Mouse (Mus musculus): Measurements from ENCODE around the gene Fam189a1.
A peak's percentile ranks its signal among the peaks of the same experiment; 100 is the strongest.

The Fam189a1 gene

GRCm38 (mm10) chr7:64785040-64785439, 371.3 kb downstream of the Fam189a1 start:
- no peak for DNase-seq

GRCm38 (mm10) chr7:64779501-64779900, 376.9 kb downstream of the Fam189a1 start:
- DNase-seq = no peak

GRCm38 (mm10) chr7:64776708-64777489, 379.5 kb downstream of the Fam189a1 start:
- DNase-seq = no peak

- DNase-seq = no peak
These were observed 382.9 kb downstream of the Fam189a1 start for GRCm38 (mm10) chr7:64773465-64773864.

- DNase-seq = no peak
These were observed 385.5 kb downstream of the Fam189a1 start for GRCm38 (mm10) chr7:64770779-64771390.

GRCm38 (mm10) chr7:64769768-64770167, 386.6 kb downstream of the Fam189a1 start:
- DNase-seq = no peak

GRCm38 (mm10) chr7:64765595-64765994, 390.8 kb downstream of the Fam189a1 start:
- DNase-seq = no peak

- no peak for DNase-seq
These were observed 401.2 kb downstream of the Fam189a1 start for GRCm38 (mm10) chr7:64755141-64755540.

GRCm38 (mm10) chr7:64754161-64754560, 402.2 kb downstream of the Fam189a1 start:
- no peak for DNase-seq

- DNase-seq = no peak
These were observed 402.7 kb downstream of the Fam189a1 start for GRCm38 (mm10) chr7:64753678-64754077.

GRCm38 (mm10) chr7:64752133-64752532, 404.2 kb downstream of the Fam189a1 start:
- no peak for DNase-seq

GRCm38 (mm10) chr7:64751465-64751864, 404.9 kb downstream of the Fam189a1 start:
- peak; percentile 48 for DNase-seq

GRCm38 (mm10) chr7:64743610-64744009, 412.8 kb downstream of the Fam189a1 start:
- DNase-seq = no peak

- DNase-seq = peak; percentile 72
These were observed 414.8 kb downstream of the Fam189a1 start for GRCm38 (mm10) chr7:64741333-64742307.

GRCm38 (mm10) chr7:64739131-64739530, 417.2 kb downstream of the Fam189a1 start:
- DNase-seq = no peak

GRCm38 (mm10) chr7:64729785-64730184, 426.6 kb downstream of the Fam189a1 start:
- peak; percentile 39 for DNase-seq

GRCm38 (mm10) chr7:64728816-64729215, 427.6 kb downstream of the Fam189a1 start:
- DNase-seq = no peak

GRCm38 (mm10) chr7:64728181-64728591, 428.2 kb downstream of the Fam189a1 start:
- no peak for DNase-seq

- no peak for DNase-seq
These were observed 430.2 kb downstream of the Fam189a1 start for GRCm38 (mm10) chr7:64725967-64726695.

- DNase-seq = no peak
These were observed 432.0 kb downstream of the Fam189a1 start for GRCm38 (mm10) chr7:64724409-64724808.

- no peak for DNase-seq
These were observed 433.1 kb downstream of the Fam189a1 start for GRCm38 (mm10) chr7:64723313-64723712.

GRCm38 (mm10) chr7:64716286-64716685, 440.1 kb downstream of the Fam189a1 start:
- no peak for DNase-seq
